Mouse (Mus musculus): ENCODE measurements around the gene Gm26558.

The Gm26558 gene

GRCm38 (mm10) chr2:70648271-70648670 lies 13.6 kb downstream of the Gm26558 start:
- no peak for DNase-seq (ENCODE audit: low spot score in 2 of 2)

GRCm38 (mm10) chr2:70647681-70648080 lies 14.2 kb downstream of the Gm26558 start:
- DNase-seq (ENCODE audit: low spot score in 2 of 2): no peak

DNA sequence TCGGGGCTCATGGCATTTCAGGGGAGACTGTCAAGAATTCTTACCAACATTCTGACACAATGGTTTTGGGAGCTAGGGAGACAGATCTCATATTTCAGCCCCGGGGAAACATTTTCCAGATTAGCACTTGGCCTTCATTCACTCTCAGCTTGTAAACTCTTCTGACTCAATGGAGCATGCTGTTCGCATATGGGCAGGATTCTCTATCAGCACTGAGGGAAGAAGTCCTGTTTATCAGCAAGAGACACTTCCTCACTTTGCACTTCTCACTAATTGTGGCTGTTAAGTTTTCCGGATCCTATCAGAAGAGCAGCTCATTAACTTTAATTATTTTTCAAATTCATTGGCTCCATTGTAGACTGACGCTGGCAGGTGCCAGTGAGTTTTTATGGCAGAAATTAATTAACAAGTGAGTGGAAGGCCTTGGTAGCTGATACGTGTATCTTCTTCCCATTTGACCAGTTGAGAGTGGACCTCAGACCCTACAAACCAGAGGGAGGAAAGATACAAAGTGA lies 16.6 kb downstream of the Gm26558 start:
- DNase-seq (ENCODE audit: low spot score in 2 of 2): no peak

DNA sequence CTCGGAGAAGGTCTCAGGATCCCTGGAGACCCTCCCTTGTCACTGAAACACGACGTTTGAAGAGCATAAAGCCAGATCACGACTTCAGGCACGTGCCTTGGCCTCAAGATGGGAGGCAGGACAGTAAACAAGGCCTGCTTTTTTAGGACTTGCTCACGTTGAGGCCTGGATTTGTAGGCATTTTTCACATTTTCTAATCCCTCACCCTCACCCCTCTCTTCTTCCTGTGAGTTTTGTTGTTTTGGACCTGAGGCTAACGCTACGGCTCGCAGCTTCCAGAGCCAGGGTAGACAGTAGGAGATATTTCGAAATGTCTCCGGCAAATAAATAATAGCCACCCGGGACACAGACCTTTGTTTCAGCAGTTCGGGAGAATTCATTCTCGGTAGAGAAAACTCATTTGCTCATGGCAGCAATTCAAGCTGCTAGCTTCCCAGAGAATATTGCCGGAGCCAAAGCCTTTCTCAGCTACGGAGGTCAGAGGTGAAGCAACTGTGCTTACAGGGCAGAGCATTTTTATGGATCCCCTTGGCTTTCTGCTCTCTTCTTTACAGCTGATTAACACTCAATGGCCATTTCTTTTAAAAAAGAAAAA lies 18.8 kb downstream of the Gm26558 start:
- no peak for DNase-seq (ENCODE audit: low spot score in 2 of 2)

DNA sequence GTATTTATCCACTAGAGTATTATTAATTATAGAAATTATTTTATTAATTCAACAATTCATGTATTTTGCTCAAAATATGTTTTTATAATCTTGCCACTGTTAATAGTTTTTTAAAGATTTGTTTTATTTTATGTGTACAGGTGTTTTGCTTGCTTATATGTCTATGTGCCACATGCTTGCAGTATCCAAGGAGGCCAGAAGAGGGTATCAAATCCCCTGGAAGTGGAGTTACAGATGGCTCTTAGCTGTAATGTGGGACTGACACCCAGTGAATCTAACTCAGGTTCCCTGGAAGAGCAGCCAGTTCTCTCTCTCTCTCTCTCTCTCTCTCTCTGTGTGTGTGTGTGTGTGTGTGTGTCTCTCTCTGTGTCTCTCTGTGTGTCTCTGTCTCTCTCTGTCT lies 20.9 kb downstream of the Gm26558 start:
- DNase-seq (ENCODE audit: low spot score in 2 of 2): no peak

DNA sequence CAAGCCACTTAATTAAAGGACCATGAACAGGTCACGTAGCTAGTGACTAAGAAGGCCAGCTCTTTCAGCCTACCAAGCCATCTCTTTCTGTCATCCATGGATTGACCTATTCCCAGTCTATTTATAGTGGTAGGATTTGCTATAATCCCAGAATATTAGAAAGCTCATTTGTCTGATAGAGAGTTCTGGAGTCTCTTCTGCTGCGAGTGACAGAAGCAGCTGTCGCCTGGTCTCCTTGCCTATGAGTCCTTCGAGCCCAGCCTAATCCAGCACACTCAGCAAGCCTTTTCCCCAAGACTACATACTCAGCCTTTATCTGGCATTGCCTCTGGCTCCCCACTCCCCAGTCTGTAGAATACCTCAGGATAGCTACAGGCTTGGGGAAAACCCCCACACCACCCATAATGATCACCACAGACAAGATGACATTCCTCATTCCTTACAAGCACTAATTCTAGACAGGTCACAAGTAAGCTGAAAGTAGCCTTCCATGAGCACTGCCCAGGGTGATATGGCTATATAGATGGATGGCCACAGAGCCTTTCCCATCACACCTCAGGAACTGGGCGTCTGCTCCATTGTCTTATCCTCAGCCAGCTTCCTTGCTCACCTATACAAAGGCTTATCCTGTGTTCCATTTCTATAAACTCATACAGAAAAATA lies 27.7 kb downstream of the Gm26558 start:
- no peak for DNase-seq (ENCODE audit: low spot score in 2 of 2)

DNA sequence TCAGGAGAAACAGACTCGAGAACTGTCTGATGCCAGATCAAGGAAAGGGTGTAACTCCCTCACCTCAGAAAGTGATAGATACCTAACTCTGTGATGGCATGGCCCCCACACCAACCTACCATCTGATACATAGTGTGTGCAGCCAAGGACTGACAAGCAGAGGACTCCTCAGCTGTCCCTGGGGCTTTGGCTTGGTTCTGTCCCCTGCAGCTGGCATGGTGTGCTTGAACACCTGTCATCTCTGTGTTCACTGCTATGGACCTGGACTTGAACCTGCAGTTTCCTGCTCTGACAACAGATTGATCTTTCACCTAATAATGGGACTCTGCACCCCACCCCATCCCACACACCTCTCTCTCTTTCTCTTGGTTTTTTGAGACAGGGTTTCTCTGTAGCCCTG lies 29.5 kb downstream of the Gm26558 start:
- no peak for DNase-seq (ENCODE audit: low spot score in 2 of 2)

DNA sequence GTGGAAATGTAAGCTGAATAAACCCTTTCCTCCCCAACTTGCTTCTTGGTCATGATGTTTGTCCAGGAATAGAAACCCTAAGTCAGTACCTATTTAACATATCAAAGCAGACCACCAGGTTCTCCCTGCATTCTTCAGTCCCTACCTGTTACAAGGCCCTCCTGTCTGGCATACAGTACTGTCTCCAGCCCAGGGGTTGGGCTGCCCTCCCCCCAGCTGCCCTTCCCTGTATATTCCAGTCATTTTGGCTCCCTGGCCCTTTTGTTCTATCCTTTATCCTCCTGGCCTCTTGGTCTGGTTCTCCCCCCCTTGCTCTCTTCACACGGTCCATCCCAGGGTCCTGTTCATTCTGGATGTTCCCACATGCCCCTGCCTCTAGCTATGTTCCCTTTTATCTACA lies 30.6 kb downstream of the Gm26558 start:
- DNase-seq (ENCODE audit: low spot score in 2 of 2): no peak

GRCm38 (mm10) chr2:70629921-70630320 lies 32.0 kb downstream of the Gm26558 start:
- no peak for DNase-seq (ENCODE audit: low spot score in 2 of 2)

GRCm38 (mm10) chr2:70629339-70629761 lies 32.6 kb downstream of the Gm26558 start:
- no peak for DNase-seq (ENCODE audit: low spot score in 2 of 2)

- no peak for DNase-seq (ENCODE audit: low spot score in 2 of 2)
Measured at GRCm38 (mm10) chr2:70628397-70628796, 33.5 kb downstream of the Gm26558 start.

- no peak for DNase-seq (ENCODE audit: low spot score in 2 of 2)
Measured at GRCm38 (mm10) chr2:70625761-70626160, 36.1 kb downstream of the Gm26558 start.

DNA sequence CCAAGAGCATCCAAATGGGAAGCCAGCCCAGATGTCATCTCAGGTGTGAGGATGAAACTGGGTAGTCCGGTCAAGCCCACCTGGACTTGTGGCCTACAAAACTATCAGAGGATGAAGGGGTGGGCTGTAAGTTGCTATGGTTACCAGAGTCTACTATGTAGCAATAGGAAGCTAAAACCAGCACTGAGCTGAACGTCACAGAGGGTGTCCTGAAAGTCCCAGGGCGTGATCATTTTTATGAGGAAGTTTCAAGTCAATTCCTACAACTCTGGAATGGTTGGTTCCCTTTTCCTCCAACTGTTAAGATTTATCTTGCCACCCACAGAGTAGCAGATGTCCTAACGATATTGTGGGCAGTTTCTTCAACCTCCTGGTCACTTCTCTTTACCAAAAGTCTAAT lies 39.7 kb downstream of the Gm26558 start:
- DNase-seq (ENCODE audit: low spot score in 2 of 2): no peak

- DNase-seq (ENCODE audit: low spot score in 2 of 2): peak; percentile 22 to 38
Measured at GRCm38 (mm10) chr2:70620225-70620624, 41.7 kb downstream of the Gm26558 start.

DNA sequence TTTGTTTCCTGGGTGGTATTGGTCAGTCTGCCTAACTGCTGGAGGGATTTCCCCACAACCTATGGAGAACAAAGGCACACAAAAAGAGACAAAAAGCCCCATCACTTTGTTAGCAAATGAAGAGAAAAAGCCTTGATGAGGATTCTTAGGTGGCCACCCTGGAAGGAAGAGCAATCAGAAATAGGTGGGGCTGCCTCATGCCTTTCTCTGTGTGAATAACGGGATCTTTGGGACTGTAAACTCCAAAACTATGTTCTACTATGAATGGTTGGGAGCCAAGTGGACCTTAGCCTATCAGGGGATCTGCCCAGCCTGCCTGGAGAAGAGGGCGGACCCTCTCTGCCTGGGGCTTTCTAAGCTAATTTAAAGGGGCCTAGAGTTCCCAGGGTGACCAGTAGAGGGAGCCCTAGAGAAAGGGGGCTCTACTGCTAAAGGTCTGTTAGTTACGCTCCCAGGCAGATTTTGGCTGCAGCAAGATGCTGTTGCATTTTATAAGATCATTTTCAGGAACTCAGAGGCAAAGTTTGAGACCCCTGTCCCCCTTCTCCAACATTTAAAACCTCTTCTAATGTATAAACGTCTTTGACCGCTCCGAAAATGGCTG lies 42.6 kb downstream of the Gm26558 start:
- DNase-seq (ENCODE audit: low spot score in 2 of 2): no peak

- no peak for DNase-seq (ENCODE audit: low spot score in 2 of 2)
Measured at GRCm38 (mm10) chr2:70616617-70617016, 45.3 kb downstream of the Gm26558 start.

DNA sequence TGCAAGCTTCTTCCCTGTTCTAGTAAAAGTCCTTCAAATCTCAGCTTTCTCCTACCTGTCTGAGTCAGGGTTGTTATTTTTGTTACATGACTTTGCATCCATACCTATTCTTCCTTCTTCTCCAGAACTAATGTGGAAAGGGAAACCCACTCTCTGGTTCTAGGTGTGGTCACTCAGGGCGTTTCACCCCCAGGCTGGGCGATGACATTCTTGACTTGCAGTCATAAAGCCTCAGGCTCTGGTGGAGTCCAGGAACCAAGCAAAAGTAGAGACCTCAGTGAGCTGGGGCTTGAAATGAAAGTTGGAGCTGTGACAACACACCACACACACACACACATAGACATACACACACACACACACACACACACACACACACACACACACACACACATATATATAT lies 45.8 kb downstream of the Gm26558 start:
- no peak for DNase-seq (ENCODE audit: low spot score in 2 of 2)

DNA sequence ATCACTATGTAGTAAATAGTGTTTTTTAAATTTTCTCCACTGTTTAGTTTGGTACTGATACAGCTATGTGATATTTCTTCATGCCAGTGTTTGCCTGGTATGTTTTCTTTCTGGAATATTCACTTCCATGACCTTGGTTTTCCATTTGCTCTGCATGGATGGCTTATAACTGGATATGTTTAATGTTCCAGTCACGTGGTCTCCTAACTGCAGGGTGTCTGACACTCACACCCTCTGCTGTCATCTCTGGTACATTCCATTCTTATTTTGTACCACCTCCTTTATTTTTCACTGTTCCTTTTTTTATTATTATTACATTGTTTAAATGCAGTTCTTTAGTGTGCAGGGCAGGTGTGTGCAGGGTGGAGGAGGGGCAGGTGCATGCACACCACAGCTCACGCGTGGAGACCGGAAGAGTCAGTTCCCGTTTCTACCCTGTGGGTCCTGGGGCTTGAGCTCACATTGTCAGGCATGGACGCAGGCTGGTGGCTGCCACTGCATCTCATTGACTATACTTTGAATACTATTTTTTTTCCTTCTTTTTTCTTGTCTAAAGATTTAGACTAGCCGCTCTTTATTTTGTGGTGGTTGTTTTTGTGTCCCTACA lies 47.1 kb downstream of the Gm26558 start:
- DNase-seq (ENCODE audit: low spot score in 2 of 2): no peak
